Mouse (Mus musculus) neural tube, embryonic 14.5 days (tissue): ENCODE data around the gene Sulf2. TPM values are rescaled to one million over a fixed set of nuclear protein-coding genes. Genes with fewer than 3 reads are reported as not detected.

Experiments
- ATAC-seq: fragments of 200-750 bp; cut with Nextera tagmentation; 2 replicates; pipeline ENCODE4 v1.8.0; 2017; ENCODE audit warnings: low read depth, mild to moderate bottlenecking, moderate TSS enrichment, moderate library complexity
- H3K27ac ChIP-seq: fragments of 300-500 bp; sonication (generic); 2 replicates; pipeline ENCODE4 v1.5.1; 2014; ENCODE audit warnings: low read depth, mild to moderate bottlenecking, control low read depth, low read length, moderate library complexity, mixed read lengths
- H3K27me3 ChIP-seq: fragments of 300-500 bp; sonication (generic); 2 replicates; pipeline ENCODE4 v1.6.1; 2014; ENCODE audit warnings: low read length; ENCODE audit not compliant: control insufficient read depth, insufficient read depth
- H3K36me3 ChIP-seq: fragments of 300-500 bp; sonication (generic); 2 replicates; pipeline ENCODE4 v1.6.1; 2014; ENCODE audit warnings: low read length, mixed read lengths; ENCODE audit not compliant: control insufficient read depth, insufficient read depth
- H3K4me1 ChIP-seq: fragments of 300-500 bp; sonication (generic); 2 replicates; pipeline ENCODE4 v1.6.1; 2014; ENCODE audit warnings: low read length; ENCODE audit not compliant: control insufficient read depth, insufficient read depth
- H3K4me2 ChIP-seq: fragments of 300-500 bp; sonication (generic); 2 replicates; pipeline ENCODE4 v1.6.1; 2014; ENCODE audit warnings: mild to moderate bottlenecking, low read depth, low read length, control low read depth
- H3K4me3 ChIP-seq: fragments of 300-500 bp; sonication (generic); 2 replicates; pipeline ENCODE4 v1.5.1; 2014; ENCODE audit warnings: low read depth, low read length, control low read depth, mixed read lengths
- H3K9ac ChIP-seq: fragments of 300-500 bp; sonication (generic); replicated peaks from 2 replicates; pipeline ENCODE4 v1.6.1; 2014; ENCODE audit warnings: low read depth, mild to moderate bottlenecking, control low read depth, low read length, mixed read lengths
- H3K9me3 ChIP-seq: fragments of 300-500 bp; sonication (generic); 2 replicates; pipeline ENCODE4 v1.6.1; 2016; ENCODE audit warnings: low read length; ENCODE audit not compliant: control insufficient read depth
- WGBS: fragments of 180-500 bp; shearing (Covaris S2); extraction: QIAGEN DNeasy Blood & Tissue Kit; methylation state at CpG from one replicate; pipeline ENCODE4 v1.1.7; 2014; 5-methylcytosine and 5-hydroxymethylcytosine counted together
- polyA plus RNA-seq: library from polyadenylated mRNA; unstranded; fragments of >200 nt; fragmentation: Nextera tagmentation; extraction: Ambion mirVana; gene quantifications from 2 replicates; pipeline ENCODE4 v1.2.1, GENCODE M21; 2014

Sulf2 gene
- polyA plus RNA-seq, 1 experiment from 2014 or later = 141 TPM

DNA sequence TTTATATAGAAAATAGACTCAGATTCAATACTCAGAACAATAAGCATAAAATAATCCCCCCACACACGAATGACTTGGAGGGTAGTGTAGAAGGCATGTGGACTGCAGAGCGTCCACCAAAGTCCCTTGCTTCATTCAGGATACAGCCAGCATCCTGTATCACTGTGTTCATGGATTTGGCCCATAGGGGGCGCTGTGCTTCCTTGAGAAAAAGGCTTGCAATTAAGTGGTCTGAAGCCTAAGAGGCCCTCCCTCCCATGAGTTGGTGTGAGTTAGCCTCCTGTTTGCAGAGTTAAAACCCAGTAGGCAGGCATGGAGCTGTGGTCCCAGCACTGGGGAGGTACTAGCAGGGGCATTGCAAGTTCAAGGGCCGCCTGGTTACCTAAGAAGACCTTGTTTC is 47.1 kb downstream of the Sulf2 start:
- no peak overlapping the region for H3K27ac ChIP-seq
- 28% methylated on average over 4 of the region's 4 CpGs for WGBS
- no peaks in the 10 kb centered on the region for H3K27me3 ChIP-seq
- H3K4me3 ChIP-seq = no peak overlapping the region
- H3K36me3 ChIP-seq = no peaks in the 10 kb centered on the region
- H3K9me3 ChIP-seq = no peaks in the 10 kb centered on the region
- ATAC-seq = no peak
- H3K4me1 ChIP-seq = 0 out of 2 replicates have a peak, but pooled peaks cover 5% of the 10 kb centered on the region
- H3K9ac ChIP-seq = no peak overlapping the region
- H3K4me2 ChIP-seq = no peak overlapping the region

DNA sequence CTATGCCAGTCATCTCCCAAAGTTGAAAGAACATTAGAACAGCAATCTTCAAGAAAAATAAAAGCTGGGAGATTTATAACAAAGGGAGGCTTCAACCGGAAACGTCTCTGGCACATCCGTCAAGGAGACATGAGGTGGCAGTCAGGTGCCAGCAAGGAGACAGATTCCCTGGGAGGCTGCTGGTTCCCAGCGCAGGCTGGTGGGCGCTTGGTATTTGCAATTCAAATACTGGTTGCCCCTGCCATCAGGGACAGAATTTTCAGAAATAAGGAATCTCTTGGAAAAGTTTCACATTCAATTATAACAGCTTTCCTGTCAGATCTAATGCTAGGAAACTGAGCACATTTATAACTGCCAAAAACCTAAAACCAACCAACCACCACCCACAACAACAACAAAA is 47.6 kb downstream of the Sulf2 start:
- Histone ChIP-seq H3K27me3 (no peaks in the 10 kb centered on the region), H3K36me3 (no peaks in the 10 kb centered on the region), H3K4me1 (0 out of 2 replicates have a peak, but pooled peaks cover 5% of the 10 kb centered on the region), H3K4me3 (no peak overlapping the region), H3K4me2 (no peak overlapping the region), H3K9ac (no peak overlapping the region), H3K27ac (no peak overlapping the region), H3K9me3 (no peaks in the 10 kb centered on the region)
- 48% methylated on average over 5 of the region's 5 CpGs for WGBS
- no peak for ATAC-seq

DNA sequence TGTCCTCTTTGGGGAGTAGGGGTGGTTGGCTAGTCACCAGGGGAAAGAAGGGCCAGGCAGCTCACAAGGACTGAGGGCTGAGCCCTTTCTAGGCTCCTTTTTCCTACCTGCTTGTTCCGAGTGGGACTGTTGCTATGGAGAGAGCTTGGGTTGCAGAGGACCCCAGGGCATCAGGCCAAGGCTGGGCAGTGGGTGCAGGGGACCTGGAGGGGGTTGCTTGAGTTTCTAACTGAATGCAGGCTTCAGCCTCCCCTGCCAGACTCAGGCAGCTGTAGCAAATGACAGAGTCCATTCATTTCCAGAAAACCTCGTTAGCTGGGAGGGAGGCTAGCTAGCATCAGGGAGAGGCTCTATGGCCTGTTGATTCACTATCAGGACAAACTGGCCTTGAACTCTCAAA is 48.8 kb downstream of the Sulf2 start:
- Histone ChIP-seq H3K4me1 (0 out of 2 replicates have a peak, but pooled peaks cover 5% of the 10 kb centered on the region), H3K27me3 (no peaks in the 10 kb centered on the region), H3K9me3 (no peaks in the 10 kb centered on the region), H3K4me2 (no peak overlapping the region), H3K9ac (no peak overlapping the region), H3K36me3 (no peaks in the 10 kb centered on the region), H3K4me3 (no peak overlapping the region), H3K27ac (no peak overlapping the region)
- WGBS = 44% methylated on average over 2 of the region's 2 CpGs
- peak; percentile 60; the same call in 1 of the 2 replicates for ATAC-seq

GRCm38 (mm10) chr2:166105911-166106310 is 49.6 kb downstream of the Sulf2 start:
- Histone ChIP-seq H3K4me2 (no peak overlapping the region), H3K4me1 (peaks cover 5% of the 10 kb centered on the region; the same call in 1 of the 2 replicates), H3K9ac (no peak overlapping the region), H3K27ac (no peak overlapping the region), H3K9me3 (no peaks in the 10 kb centered on the region), H3K4me3 (no peak overlapping the region), H3K36me3 (no peaks in the 10 kb centered on the region), H3K27me3 (no peaks in the 10 kb centered on the region)
- no peak for ATAC-seq
- 72% methylated on average over 9 of the region's 9 CpGs for WGBS

DNA sequence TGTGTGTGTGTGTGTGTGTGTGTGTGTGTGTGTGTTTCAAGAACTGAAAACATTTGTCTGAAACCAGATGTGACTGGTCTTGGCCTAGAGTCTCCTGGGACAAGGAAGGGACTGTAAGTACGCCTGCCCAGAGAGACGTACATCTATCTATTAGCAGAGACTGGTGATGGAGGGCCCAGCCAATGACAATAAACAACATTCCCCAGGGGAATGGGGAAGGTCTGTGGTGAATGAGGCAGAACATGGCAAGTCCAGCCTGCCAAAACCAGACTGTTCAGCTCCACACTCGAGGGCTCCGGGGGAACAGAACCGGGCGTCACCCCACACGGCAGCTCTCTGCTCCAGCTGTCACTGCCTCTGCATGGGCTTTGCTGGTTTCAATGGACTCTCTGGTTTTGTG is 52.6 kb downstream of the Sulf2 start:
- ATAC-seq = 0 out of 2 replicates have a peak, but pooled peaks have one; percentile 12
- Histone ChIP-seq H3K36me3 (no peaks in the 10 kb centered on the region), H3K27ac (no peak overlapping the region), H3K9ac (no peak overlapping the region), H3K27me3 (no peaks in the 10 kb centered on the region), H3K4me3 (no peak overlapping the region), H3K9me3 (no peaks in the 10 kb centered on the region), H3K4me1 (peaks cover 15% of the 10 kb centered on the region), H3K4me2 (no peak overlapping the region)
- 49% methylated on average over 7 of the region's 7 CpGs for WGBS

GRCm38 (mm10) chr2:166100309-166101262 is 54.9 kb downstream of the Sulf2 start:
- peak overlapping the region; percentile 52; the same call in 1 of the 2 replicates for H3K27ac ChIP-seq
- no peaks in the 10 kb centered on the region for H3K9me3 ChIP-seq
- 0 out of 2 replicates have a peak overlapping the region, but pooled peaks have one; percentile 25 for H3K9ac ChIP-seq
- WGBS = 65% methylated on average over 21 of the region's 21 CpGs
- ATAC-seq = 0 out of 2 replicates have a peak, but pooled peaks have one; percentile 31
- peaks cover 16% of the 10 kb centered on the region for H3K4me1 ChIP-seq
- no peaks in the 10 kb centered on the region for H3K27me3 ChIP-seq
- no peak overlapping the region for H3K4me2 ChIP-seq
- H3K36me3 ChIP-seq = no peaks in the 10 kb centered on the region
- no peak overlapping the region for H3K4me3 ChIP-seq

DNA sequence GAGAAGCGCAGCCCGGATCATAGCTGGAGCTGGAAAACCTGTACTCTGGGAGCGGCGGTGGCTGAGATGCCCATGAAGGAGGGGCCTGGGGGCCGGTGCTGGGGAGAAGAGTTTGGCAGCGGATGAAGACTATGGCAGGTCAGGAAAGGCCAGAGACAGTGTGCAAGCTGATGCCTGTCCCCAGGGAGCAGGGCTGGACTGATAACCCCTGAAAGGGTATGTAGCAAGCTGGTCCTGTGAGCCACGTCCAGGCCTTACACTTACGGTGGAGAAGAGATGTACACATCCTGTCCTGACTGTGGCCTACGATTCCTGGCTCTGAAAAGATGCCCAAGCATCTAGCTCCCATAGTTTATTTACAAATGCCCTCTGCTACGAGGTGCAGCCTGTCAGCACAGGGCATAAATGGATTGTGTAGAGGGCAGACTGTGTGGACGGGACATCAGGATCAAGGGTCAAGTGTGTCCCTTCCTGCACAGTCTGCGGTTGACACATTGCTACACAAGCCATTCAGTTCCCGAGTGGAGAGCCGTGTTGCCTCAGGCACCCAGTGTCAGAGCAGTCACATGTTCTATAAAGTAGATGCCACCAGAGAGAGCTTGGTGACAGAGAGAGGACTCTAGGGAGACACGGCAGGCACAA is 57.0 kb downstream of the Sulf2 start:
- Histone ChIP-seq H3K4me3 (no peak overlapping the region), H3K9me3 (no peaks in the 10 kb centered on the region), H3K4me1 (peaks cover 12% of the 10 kb centered on the region), H3K27ac (0 out of 2 replicates have a peak overlapping the region, but pooled peaks have one; percentile 16), H3K4me2 (no peak overlapping the region), H3K9ac (no peak overlapping the region), H3K27me3 (no peaks in the 10 kb centered on the region), H3K36me3 (no peaks in the 10 kb centered on the region)
- 67% methylated on average over 15 of the region's 15 CpGs for WGBS
- no peak for ATAC-seq

DNA sequence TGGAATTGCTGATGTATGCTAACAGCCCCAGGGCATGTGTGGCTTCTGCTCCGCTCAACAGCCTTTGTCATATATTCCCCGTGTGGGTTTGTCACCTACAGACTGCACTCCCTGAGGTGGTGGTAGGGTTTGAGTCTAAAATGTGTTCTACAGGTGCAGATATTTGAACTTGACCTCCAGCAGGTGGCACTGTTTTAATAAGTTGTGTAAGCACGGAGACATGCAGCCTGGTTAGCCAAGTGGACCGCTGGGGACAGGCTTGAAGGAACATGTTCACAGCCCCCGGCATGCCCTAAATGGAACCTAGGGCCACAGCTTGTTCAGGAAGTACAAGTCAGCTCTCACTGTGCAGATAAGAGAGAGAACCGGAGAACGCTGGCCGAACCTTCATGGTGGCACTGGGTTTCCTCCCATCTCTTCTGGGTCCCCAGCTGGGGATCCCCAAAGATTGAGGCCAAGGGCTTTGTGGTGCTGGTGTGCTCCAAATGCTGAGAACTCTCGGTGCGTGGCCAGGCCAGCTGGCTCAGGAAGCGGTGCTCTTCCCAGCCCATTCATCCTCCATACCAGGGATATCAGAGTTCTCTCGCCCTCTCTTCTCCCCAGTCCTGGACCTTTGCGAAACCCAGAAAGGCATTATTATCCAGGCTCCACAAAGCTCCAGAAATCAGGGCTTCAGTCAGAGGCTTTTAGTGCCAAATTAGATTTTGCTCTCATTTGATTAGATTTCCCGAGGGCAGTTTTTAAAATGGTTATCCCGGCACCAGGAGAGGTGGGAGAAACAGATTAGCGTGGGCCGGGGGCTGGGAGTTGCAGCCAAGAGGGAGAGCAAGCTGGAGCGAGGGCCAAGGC is 57.8 kb downstream of the Sulf2 start:
- no peaks in the 10 kb centered on the region for H3K9me3 ChIP-seq
- ATAC-seq = no peak
- H3K27ac ChIP-seq = 0 out of 2 replicates have a peak overlapping the region, but pooled peaks have one; percentile 16
- no peak overlapping the region for H3K4me2 ChIP-seq
- no peaks in the 10 kb centered on the region for H3K27me3 ChIP-seq
- 67% methylated on average over 18 of the region's 18 CpGs for WGBS
- H3K4me1 ChIP-seq = peaks cover 12% of the 10 kb centered on the region
- no peak overlapping the region for H3K9ac ChIP-seq
- H3K36me3 ChIP-seq = no peaks in the 10 kb centered on the region
- H3K4me3 ChIP-seq = no peak overlapping the region
